Mouse (Mus musculus): ENCODE measurements around the gene Pdgfc.

Pdgfc gene

DNA sequence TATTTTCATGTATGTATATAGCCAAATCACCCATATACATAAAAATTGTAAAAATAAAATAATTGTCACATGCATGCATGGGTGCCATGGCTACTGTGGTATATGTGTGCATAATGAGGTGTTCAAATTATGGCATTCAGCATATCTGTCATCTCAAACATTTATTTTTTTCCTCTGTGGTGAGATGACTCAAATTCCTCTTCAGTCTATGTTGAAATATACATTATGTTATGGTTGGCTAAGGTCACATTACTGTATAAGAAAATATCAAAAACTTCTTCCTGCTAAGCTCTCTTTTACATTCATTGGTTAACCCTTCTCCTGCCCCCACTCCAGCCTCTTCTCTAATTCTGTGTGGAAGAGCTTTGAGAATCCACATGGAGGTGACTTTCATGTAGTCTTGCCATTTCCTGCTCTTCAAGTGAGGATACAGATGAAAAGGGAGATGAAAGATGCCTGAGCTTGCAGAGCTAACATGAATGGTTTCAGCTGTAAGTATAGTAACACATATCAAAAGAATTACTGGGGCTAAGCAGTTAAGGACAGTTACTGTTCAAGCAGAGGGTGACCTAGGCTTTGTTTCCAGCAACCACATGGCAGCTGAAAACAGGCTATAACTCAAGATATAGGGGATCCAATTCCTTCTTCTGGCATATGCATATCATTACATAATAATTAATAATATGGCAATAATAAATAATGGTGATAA, 124.4 kb downstream of the Pdgfc start:
- no peak for DNase-seq

- DNase-seq: no peak
Observed at GRCm38 (mm10) chr3:81162129-81162528, 125.9 kb downstream of the Pdgfc start.

DNA sequence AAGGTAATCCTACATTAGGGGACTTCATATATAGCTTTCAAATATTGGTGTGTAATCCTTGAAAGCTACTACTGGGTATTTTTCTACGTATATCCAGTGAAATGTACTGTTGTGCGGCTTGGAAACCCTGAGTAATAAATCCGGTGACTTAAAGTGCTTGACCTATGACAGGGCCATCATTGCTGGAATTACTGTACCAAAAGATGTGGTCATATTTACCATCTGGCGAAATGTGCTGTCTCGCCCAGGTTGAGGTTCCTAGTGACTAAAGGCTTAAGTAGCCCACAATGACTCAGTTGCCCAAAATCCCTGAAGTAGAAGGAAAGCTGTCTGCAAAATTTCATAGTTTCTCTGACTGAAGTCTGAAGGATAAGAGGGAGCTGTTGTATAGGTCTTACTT, 127.9 kb downstream of the Pdgfc start:
- DNase-seq: no peak

- DNase-seq: no peak
Observed at GRCm38 (mm10) chr3:81170073-81170809, 134.0 kb downstream of the Pdgfc start.

DNA sequence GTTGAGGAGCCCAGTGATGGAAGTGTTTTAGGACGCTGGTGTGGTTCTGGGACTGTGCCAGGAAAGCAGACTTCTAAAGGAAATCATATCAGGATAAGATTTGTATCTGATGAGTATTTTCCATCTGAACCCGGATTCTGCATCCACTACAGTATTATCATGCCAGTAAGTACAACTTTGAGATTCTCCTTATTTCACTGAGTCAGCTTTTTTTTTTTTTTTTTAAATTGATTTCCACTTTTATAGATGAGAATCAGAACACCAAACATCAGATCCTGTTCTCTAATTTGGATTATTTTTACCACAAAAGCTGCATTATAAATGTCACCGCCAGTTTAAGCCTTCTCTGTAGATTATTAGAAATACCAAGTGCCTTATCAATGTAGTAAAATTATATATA, 138.6 kb downstream of the Pdgfc start:
- no peak for DNase-seq

GRCm38 (mm10) chr3:81181319-81182013, 145.2 kb downstream of the Pdgfc start:
- peak; percentile 75 for DNase-seq

DNA sequence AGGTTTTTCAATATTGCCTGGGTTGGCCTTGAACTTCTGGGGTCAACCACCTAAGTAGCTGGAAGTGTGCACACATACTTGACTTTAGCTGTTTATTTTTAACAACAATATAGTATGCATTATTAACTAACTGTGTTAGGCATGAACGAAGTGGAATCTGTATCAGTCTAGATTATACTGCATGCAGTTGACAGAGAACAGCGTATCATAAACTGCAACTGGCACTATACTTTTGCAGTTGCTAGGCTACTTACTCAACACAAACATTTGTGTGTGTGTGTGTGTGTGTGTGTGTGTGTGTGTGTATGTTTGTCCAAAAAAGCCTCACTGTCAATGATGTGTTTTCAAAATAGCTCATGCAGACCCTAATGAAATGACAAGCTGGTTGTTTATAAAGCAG, 160.7 kb downstream of the Pdgfc start:
- DNase-seq: no peak

- DNase-seq: no peak
Observed at GRCm38 (mm10) chr3:81197644-81198043, 161.4 kb downstream of the Pdgfc start.

DNA sequence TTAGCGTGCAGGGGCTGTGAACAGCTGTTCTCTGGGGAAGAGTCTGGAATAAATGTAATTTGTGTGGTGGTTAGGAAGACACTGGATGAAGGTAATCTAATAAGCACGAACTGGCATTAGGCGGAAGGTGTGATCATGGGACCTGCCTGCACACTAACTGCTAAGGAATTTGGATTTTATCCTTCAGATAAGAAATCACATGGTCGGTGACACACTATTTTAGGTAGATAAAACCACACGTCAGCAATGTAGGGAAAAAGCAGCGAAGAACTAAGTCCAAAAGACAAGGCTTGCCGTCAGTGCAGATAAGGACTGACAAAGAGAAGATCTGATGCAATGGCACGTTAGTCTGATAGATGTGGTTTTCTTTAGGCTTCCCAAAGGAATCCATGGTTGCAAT, 164.4 kb downstream of the Pdgfc start:
- DNase-seq: no peak

DNA sequence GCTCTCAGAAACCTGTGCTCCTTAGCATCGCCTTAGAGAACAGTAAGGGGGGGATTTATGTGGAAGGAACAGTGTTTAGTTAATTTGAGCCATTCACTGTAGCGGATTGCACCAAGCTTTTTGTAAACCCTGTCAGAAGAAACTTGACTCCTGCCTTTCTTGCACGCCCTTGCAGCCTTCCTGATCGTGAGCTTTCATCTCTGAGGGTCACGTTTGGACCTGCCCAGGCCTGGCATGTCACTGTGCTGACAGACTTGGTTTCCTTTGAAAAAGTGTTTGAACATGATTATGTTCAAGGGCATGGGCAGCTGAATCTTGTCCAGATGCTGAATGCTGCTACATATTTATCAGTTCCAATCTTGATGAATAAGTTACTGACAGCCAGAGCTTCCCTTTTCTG, 169.0 kb downstream of the Pdgfc start:
- DNase-seq: no peak

DNA sequence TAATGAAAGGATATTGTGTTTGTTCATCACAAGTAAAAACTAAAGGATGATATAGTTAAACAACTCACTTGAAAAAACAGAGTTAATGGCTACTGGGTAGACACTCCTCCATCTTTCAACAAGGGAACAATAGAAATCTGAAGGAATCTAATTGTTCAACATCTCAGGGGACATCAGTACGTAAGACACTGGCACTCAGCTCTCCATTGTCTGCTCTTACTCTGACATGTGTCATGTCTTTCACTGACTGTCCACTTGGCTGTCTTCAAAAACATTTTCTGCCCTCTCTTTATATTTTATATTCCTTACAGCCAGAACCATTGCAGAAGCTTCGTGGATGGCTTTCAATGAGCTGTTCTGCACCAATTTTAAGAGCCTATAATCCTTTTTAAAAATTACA, 172.0 kb downstream of the Pdgfc start:
- DNase-seq: no peak

DNA sequence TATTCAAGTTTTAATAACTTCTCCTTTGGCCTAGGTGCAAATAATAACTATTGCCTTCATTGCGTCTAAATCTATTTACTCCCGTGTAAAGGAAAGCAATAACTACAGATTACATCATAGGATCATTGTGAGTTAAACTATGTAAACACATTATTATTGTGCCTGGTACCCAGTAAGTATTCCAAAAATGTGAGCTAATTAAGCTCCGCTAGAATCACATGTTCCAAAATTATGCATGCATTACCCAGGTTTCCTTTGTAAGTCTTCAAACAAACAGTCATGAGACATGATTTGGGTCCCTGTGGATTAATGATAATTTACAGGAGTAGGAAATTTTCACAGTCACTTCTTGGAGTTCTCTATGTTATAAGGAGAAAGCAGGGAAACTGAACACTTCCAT, 174.9 kb downstream of the Pdgfc start:
- peak; percentile 27 for DNase-seq

DNA sequence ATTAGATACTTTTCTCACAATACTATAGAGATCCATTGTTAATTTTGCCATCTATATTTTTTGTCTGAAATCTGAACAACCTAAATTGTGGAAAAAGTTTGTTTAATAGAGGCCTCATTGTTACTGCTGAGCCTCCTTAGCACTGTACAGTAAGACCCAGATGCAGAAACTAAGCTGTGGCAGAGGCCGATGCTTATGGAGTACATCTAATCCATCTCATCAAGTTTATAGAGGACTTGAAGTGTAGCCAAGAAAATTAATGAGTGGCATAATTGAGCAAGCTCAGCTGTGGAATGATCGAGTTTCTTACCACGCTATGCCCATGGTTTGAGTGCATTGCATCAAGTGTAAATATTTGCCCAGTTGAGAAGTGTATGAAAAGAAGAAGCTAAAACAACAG, 175.4 kb downstream of the Pdgfc start:
- peak; percentile 64 for DNase-seq

GRCm38 (mm10) chr3:81215547-81216118, 179.4 kb downstream of the Pdgfc start:
- DNase-seq: no peak

DNA sequence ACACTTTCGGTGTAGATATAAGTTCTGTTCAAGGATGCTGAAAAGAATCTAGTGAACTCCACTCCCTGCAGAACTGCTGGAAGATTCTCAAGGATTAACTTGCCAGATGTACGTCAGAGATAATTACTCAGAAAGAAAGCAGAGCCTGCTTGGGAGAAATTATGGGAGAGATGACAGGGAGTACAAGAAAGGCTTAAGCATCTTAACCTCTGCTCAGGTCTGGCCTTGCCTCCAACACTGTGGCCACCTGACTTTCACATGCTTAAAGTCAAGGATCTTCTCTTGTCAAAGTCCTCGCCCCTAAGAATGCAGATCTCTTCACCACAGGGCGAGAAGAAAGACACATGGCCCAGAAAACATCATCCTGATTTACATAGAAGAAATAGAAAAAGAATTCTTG, 185.5 kb downstream of the Pdgfc start:
- no peak for DNase-seq

- no peak for DNase-seq
Observed at GRCm38 (mm10) chr3:81228344-81228743, 192.1 kb downstream of the Pdgfc start.

DNA sequence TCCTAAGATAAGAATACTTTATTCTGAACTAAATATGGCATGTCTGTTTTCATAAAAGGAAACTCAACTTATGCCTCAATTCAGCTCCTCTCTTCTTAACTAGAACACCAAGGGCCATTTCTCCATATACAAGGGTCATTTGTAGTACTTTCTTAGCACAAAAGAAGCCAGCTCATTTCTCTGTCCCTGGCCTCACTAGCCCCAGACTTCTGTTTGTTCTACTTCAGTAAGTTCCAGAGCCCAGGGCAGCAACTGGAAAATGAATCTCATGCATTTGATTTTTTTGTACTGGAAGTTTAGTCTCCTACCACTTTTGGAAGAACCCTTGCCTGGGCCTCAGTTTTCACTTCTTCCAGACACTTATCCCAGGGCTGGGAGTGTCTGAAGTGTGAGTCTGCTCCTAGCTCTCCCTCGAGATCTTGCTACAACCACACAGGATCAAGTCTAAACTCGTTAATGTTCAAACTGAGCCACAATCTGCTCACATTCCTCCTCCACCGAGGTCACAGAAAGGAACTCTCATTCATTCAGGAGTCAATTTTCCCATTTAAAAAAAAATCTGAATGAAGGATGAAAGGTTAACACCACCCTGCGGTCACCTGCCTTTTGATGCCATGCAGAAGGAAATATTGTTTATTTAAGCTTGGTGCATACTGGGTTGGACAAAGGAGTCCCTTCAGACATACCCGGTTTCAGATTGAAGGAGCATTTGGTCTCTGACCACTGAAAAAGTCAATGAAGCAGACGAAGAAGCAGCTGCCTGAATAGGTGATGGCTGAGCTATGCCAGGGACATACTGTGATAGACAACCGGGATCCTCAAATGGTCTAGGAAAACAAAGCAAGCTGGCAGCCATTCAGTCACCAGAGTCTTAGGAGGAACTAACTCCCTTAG, 206.7 kb downstream of the Pdgfc start:
- no peak for DNase-seq

DNA sequence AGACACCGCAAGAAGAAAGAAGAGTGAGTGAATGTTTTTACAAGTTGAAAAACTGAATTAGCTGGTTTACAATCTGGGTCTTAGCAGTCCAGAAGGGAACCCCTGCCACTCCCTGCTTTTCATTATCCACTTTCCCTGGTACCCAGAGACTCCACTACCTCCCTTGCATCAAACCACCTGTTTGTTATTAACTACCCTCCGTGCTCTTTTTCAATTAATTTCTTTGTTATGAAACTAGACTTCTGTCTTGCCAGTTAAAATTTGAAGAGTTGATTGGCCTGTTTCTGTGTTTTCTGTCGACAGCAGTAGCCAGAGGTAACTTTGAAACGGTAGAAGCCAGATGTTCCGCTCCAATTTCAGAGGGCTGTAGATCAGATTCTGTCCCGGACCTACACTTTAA, 207.4 kb downstream of the Pdgfc start:
- DNase-seq: no peak

DNA sequence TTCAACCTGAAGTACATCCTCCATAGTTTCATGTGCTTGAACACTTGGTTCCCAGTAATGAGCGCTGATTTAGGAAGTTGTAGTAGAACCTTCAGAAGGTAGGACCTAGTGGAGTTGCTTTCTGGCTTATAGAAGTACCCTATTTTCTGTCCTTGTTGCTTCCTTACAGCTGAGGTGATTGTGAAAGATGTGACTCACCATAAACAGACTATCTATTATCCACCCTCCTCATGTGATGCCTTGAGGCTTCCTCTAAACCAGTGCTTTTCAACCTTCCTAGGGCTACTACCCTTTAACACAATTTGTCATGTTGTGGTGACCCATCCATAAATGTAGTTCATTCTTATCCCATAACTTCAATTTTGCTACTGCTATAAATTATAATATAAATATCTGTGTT, 226.6 kb downstream of the Pdgfc start:
- no peak for DNase-seq
